Mouse (Mus musculus): ENCODE data around the gene Arnt2.

Arnt2 gene

DNA sequence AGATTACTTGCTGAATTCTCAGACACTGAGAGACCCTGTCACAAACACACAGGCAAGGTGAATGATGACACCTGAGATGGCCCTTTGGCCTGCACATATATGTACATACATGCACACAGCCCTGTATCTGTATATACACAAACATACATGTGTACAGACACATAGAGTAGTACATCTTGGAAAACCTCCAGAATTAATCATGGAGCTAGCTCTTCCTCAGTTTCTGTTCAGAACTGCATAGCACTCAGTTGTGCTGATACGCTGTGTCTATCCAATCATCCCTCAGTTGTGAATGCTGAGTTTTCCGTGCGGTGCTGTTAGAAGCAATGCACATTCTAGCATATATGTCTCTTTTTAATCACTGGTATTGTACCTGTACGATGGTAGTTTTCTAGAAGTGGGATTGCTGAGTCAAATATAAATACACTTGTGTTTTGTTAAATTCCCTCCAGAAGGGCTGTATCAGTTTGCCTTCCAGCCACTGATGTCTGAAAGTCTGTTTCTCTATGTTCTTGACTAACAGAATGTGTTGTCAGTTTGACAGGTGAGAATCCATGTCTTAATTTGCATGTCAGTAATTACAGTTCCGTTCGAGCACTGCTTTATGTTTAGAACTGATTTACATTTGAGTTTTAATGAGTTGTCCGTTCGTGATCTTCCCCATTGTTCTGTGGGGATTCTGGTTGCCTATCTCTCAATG is 123.3 kb downstream of the Arnt2 start:
- DNase-seq (ENCODE audit: extremely low spot score) = no peak

DNA sequence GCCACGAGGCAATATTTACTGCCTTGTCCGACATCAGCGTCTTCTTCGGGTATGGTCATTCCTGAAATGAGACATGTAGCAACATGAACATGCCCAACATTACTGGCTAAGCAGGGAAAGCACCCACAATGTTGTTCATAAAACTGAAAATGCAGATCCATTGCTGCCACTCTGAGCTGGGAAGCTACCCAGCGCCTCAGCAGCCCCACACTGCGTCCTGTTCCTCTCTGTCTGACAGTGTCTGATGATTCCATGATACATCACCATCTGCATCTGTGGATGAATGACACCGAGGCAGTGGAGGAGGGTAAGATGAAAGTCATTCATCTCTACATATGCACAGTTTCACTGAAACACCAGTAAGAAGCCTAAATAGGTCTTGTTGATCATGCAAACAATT is 124.2 kb downstream of the Arnt2 start:
- DNase-seq (ENCODE audit: extremely low spot score) = no peak

DNA sequence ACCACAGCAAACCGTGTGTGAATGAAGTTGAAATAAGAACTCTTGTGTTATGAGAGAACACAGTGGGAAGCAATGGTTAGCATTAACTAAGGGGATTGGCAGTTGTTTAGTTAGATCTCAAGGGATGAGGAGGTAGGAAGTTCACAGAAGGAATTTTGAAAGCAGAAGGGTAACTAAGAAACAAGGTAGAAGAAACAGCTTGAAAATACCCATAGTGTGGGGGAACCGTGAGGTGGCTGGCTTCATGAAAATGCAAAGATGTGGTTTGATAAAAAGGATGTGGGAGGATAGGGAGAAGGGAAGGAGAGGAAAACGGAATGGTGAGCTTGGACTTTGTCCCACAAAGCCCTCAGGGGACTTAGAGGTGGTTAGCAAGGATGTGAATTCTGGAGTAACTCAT is 125.0 kb downstream of the Arnt2 start:
- no peak for DNase-seq (ENCODE audit: extremely low spot score)

DNA sequence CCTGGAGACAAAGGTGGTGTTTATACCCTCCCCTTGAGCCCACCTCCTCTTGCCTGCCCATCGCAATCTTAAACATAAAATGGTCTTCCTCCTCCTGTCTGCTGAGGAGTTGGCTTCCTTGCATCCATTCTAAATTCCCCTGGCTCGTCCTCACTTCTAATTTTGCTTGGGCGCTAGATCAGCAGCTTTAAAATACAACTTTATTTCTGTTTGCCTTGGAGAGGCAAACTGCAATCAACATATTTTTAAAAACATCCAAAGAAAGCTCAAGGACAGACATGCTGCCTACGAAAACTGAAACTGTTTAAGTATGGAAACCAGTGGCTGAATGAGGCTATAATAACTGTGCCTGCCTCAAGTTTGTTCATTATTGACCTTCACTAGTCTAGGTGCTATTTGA is 127.7 kb downstream of the Arnt2 start:
- no peak for DNase-seq (ENCODE audit: extremely low spot score)

DNA sequence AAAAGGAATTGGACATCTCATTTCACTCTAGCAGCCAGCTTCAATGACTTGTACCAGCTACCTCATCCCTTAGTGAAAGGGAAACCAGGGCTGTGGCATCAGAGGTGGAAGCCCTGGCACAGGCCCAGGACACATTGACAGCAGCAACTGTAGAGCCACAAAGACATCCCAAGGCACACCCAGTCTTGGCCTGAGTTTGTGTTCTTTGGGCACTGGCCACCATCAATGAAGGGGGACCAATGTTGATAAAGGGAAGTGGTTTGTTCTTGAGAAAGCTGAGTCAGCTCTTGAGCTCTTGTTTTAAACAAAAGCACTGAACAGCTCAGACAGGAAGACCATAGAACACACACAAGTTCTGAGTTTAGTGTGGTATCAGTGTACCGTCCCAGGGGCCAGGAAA is 130.7 kb downstream of the Arnt2 start:
- no peak for DNase-seq (ENCODE audit: extremely low spot score)

DNA sequence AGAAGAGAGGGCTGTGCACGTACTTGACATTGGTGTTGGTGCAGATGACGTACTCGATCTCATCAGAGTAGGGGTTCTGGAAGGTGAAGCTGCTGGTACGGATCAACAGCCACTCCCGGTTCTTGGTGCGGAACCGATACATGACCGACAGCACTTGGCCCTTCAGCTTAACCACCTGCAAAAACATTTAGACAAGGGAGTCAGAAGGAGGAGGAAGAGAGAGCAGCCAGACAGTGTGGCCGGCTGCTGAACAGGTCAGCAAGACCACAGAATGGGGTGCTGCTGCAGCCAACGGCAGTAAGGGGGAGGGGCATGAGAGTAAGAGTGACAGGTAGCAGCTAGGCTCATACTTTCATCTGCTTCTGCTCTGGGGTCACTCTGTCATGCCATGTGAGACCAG is 134.7 kb downstream of the Arnt2 start:
- no peak for DNase-seq (ENCODE audit: extremely low spot score)

DNA sequence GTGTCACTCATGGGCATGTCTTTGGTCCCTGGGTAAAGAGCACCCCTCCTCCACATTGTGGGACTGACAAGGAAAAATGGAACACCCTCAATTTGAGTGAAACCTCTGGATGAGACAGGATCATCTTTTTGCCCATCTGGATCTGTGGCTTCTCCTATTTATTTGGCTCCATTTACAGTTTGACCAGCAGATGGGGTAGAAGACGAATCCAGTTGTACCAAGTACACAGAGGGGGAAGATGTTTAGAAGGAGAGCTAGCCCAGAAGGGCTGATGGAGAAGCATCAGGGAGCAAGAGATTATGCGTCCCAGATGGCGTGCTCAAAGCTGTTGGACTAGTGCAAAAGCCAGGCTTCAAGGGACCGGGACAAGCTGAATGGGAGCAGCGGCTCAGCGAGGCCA is 136.0 kb downstream of the Arnt2 start:
- DNase-seq (ENCODE audit: extremely low spot score) = no peak

DNA sequence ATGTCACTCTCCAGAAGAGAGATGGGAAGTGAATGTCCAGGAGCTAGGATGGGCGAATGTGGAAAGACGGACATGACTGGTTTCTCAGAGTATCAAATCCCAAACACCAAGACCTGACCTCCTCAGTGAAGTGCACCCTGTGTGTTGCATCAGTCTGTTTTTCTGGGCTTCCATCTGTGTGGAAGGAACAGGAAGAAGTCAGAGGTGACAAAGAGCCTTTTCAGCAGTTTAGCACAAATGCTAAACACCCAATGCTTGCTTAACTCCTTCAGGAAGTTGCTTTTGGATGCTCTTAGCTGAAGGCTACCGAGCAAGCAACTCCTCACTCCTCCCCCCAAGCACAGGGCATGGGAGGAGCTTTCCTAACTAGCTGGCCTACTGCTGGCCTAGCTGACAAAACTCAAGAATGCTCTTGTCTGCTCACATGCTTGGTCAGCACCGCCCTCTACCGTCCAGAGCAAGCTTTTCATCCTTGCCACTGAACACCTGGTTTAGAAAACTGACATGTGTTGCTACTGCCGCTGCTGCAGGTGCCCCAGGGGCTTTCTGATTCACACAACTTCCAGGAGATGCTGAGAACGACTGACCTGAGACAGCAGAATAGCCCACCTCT is 137.7 kb downstream of the Arnt2 start:
- DNase-seq (ENCODE audit: extremely low spot score) = peak; percentile 68

DNA sequence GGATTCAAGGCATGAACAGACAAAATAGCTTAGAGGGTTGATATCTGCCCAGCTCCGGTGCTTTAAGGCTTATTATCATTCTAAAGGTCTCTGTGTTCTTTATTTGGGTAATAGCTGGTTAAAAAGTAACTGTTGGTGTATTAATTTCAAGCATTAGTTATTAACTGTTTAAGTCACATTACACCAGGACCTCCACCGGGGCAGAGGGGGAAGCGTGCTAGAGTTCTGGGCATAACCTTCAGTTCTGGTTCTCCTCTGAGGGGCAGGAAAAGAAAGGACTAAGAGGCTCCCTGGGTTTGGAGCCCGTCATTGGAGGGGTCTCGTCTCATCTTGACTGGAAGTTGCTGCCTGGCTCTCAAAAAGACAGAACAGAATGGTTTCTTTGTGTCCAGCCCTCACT is 138.5 kb downstream of the Arnt2 start:
- no peak for DNase-seq (ENCODE audit: extremely low spot score)

DNA sequence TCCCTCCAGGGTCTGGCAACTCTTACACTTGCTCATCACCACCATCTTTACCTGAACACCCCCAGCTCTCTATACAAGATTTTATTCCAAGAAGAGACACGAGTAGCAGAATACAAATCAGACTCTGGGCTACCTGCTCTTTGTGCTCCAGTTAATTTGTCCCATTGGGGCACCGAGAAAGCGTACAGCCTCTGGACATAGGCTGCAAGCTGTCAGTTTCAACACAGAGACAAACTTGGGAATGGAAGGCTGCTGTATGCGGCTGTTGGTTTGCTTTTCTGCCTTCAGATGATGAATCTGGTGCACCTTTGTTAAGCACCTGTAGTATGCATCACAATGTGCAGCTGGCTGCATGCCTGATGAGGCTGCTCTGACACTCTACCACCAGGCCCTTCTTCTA is 146.5 kb downstream of the Arnt2 start:
- DNase-seq (ENCODE audit: extremely low spot score) = no peak

DNA sequence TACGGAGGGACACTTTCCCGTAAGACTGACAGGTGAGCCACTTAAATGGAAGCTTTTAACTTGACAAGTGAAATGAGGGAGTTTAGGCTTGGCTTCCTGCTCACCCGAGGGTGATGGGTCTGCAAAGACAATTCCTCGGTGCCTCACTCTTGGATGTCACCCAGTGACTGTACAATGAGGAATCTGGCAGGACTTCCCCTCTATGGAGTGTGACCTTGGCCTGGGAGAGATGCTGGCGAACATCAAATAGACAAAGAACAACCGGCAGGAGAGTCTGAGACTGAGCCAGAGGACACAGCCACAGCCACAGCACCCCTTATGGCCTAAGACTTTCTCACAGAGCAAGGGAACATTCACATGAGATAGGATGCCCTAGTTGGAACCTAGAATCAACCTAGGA is 148.6 kb downstream of the Arnt2 start:
- no peak for DNase-seq (ENCODE audit: extremely low spot score)

DNA sequence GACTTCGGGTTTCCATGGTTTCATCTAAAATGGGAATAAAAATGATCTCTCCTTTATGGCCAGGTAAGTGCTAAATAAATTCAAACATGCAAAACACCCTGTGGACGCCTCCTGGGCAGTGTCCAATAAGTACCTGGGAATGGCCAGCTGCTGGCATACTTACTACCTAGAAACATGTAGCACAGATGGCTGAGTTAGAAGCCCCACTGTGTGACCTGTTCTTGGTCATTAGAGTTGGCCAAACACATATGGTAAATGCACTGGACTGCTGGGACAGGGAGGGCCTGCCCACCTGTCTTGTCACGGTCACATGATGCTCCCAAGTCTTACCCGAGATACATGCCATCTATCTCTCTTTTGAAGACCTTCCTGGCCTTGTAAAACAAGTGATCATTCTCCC is 149.6 kb downstream of the Arnt2 start:
- DNase-seq (ENCODE audit: extremely low spot score) = no peak

DNA sequence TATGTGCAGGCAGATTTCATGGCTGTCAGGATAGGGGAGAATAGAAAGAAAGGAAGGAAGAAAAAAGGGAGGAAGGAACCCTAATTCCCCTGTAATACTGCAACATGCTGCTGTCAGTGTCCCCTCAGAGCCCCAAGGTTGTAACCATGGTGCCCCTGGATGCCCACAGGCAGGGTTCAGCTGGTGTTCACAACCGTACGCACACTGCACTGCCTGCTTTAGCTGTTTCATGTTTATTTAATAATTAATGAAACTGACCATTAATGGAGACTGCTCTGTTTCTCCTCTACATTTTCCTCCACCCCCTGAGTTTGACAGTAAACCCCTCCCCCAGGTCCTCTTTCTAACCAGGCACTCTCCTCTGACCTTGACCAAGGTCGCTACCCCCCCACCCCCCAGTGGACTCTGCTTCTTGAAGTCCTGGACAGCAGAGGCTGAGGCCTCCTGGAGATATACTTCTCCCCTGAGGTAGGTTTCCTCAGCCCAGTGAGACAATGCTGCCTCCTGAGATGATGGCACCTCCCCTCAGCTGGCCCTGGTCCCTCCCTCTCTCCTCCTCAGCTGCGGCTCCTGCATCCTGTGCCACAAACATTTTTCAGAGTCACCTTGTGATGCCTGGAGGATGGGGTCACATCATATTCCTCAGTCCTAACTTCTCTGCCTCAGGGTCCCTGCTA is 150.5 kb downstream of the Arnt2 start:
- no peak for DNase-seq (ENCODE audit: extremely low spot score)

DNA sequence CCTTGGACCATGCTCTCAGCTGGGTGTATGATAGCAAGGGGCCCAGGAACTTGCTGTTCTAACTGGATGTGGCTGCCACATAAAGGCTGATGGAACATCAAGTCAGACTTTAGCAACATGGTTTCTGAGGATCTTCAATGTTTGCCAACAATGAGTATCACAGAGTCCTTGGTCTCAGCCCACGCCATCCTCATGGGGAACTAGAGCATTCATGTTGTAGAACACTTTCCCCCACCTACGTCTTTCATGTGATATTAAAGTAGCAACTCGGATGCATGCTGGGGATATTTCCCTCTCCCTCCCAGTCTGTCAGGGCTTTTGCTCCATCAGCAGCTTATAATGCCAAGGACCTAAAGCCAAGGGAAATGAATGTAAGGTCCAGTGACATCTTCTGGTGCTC is 153.3 kb downstream of the Arnt2 start:
- DNase-seq (ENCODE audit: extremely low spot score) = no peak

DNA sequence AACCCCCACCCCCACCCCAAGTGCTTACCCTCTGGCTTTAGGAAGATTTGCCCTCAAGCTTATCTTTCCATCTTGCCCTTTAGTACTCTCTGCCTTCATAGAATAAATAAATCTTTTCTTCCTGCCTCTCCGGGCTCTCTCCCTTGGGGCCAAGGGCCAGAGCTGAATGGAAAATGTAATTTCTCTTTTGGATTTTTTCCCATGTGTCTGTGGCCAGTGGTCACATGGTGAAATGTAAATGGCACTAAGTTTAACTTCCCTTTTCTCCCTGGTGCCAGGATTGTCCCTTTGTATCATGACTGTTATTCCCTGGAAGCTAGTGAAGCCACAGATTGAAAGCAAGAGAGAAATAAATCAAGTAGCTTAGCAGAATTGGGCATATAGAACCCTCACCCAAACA is 153.7 kb downstream of the Arnt2 start:
- no peak for DNase-seq (ENCODE audit: extremely low spot score)

DNA sequence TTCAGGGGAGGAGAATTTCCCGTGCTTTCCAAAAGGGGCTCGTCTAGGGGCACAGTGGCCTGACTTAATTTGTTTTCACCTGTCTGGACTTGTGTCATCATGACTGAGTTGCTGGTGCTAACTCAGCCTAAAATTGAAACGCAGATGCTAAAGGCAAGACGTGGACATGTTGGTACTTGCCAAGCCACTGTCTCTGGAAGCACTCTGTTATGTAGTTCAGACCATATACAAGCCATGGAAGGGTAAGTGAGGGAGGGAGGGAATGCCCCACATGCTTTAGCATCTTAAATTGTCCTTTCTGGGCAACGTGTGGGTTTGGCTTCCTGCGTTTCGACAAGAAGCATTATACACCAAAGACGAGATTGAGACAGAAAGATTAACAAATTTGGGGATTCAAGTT is 155.1 kb downstream of the Arnt2 start:
- no peak for DNase-seq (ENCODE audit: extremely low spot score)

DNA sequence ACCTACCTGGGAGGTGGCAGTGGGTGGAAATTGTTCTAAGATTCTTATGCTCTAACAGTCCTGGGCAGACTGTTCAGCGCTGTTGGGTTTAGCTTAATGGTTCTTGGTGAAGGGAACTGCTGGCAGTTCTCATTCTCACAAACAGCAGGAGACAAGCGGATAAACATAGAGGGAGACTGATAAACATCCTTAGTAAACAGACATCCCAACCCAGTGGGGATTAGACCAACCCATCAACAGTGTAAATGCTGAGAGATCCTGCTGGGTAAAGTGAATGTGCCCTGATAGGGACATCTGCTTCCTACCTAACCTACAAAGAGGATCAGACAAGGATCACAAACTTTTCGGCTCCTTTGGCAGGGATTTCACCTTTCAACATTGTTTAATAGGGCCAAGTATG is 155.7 kb downstream of the Arnt2 start:
- DNase-seq (ENCODE audit: extremely low spot score) = no peak

DNA sequence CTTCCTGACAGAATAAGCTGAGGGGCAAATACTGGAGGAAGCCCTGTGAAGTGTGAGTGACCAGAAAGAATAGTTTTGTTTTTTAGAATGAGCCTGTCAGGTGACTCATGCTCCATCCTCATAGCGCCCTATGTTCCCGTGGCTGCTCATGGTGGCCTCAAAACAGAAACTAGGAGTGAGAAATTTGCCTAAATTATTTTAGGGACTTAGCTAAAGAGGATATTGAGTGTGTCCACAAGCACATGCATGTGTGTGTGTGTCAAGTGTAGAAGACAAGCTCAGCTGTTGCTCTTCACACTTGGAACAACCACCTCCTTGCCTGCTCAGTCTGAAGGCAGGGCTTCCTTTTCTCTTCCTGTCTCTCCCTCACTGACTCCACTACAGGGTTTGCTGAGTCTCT is 158.3 kb downstream of the Arnt2 start:
- no peak for DNase-seq (ENCODE audit: extremely low spot score)

DNA sequence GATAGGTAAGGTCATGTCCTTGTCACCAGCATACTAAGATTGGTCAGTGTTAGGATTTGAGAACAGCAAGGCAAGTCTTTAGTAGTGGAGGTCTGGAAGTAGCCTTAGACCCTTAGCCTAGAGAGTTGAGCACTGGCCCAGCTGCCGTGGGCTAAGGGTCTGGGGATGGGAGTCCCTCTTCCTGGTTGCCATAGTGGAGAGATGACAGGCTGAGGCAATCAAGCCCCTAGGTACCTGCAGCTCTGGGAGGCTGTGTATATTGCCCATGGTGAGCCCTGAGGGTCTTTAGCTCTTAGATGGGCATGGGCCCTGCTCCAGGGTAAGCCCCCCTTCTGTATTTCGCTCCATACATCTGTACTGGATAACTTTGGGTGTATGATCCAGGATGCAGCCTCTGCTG is 159.2 kb downstream of the Arnt2 start:
- DNase-seq (ENCODE audit: extremely low spot score) = no peak

DNA sequence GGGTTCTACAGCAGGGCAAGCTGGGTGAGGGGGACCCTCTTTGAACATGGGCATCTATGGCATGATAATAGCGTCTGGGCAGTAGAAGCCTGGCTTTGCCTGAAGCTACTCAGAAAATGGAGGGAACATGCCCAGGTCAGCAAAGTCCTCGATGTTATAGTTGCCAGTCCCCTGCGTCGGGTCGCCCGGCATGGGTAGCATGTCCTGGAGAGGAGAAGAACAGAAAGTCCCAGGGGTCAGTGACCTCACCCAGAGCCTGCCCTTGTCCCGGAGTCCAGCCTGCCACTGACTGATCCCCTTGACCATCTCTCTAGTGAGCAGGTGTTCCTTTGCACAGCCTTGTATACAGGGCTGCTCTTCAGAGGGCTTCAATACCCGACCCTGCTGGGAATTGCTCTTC is 160.0 kb downstream of the Arnt2 start:
- no peak for DNase-seq (ENCODE audit: extremely low spot score)

DNA sequence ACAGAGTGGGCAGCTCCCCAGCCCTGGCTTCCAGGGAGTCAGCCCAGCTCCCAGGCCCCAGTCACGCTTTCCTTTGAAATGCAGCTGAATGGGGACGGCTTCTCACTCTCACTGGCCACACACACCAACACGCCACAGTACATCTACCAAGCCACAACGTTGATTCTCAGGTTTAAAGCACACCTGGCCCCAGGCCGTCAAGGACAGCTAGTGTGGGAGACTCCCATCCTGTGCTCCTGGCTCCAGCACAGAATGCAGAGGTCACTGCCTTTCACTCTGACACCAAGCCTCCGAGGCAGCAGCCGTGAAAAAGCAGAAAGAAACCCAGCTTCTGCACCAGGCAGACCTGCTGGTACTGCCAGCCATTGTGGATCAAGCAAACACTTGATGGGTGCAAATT is 160.6 kb downstream of the Arnt2 start:
- DNase-seq (ENCODE audit: extremely low spot score) = no peak

DNA sequence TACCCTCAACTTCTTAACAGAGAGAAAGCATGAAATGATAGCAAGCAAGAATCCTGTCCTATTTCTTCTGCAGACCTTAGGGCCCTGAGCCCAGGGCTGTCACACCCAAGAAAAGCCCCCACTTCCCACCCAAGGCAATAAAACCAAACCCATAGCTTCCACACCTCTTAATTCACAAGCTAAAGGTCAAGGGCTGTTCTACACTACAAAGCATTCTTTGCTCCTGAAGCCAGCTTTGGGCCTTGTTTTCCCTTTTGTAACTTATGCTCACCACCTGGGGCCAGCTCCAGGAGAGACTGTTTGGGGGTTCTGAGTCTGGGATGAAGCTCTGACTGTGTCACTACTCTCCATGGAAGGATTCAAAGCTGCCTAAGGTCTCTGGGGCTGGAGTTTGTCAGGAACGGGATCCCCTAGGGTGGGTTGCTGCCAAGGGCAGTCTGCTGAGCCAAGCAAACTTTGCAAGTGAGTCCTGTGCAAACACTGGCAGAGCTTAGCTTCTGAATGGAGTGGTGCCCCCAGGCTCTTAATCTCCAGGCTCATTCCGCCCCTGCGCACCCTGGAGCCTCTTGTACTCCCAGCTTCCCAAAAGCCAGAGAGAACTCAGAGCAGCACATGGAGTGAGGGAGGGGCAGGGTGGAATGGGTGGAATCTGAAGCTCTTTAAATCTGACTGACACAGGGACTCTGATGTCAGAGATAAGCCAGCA is 161.9 kb downstream of the Arnt2 start:
- no peak for DNase-seq (ENCODE audit: extremely low spot score)

DNA sequence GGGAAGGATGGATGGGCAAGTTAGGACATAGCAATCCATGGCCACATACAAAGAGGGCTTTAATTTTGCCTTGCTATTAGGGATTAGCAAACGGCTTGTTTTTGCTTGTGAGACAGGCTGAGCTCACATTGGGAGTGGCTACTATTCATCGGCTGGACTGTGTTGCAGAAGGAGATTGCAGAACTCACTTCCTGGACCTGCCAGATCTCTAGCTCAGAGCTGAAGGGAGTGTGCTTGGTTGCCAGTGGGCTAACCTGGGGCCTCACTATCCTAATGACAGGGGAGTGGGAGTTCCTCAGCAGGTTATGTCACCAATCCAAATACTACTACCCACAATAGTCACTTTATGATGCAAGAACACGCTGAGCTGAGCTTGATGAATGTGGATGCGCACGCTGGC is 163.1 kb downstream of the Arnt2 start:
- no peak for DNase-seq (ENCODE audit: extremely low spot score)

Data from embryo, embryonic 9.5 days (tissue).